Mouse (Mus musculus) megakaryocyte, embryonic 14.5 days (primary cell): ENCODE results near the gene Col4a4. TPM values are rescaled to one million over a fixed set of nuclear protein-coding genes. Genes with fewer than 3 reads are reported as not detected.

Experiments
- H3K27me3 ChIP-seq: replicated peaks from 2 replicates; pipeline ENCODE3; 2012; ENCODE audit warnings: inconsistent platforms
- H3K36me3 ChIP-seq: replicated peaks from 2 replicates; pipeline ENCODE3; 2012; ENCODE audit warnings: low read length, inconsistent platforms, mixed read lengths
- H3K4me1 ChIP-seq: 2 replicates; pipeline ENCODE4 v1.6.1; 2012; ENCODE audit warnings: inconsistent platforms
- H3K4me3 ChIP-seq: replicated peaks from 2 replicates; pipeline ENCODE3; 2012; ENCODE audit warnings: moderate library complexity, mild to moderate bottlenecking, inconsistent platforms
- H3K9me3 ChIP-seq: 2 replicates; pipeline ENCODE4 v1.6.1; 2012; ENCODE audit warnings: inconsistent platforms
- FLI1 ChIP-seq: IDR thresholded peaks from 2 replicates; pipeline ENCODE4 v1.6.1; 2012; ENCODE audit warnings: low read length, inconsistent platforms, mixed read lengths
- GATA1 ChIP-seq: IDR thresholded peaks from 3 replicates; pipeline ENCODE4 v1.6.1; 2012; ENCODE audit warnings: mixed read lengths, low read length, inconsistent platforms, borderline replicate concordance
- polyA plus RNA-seq: library from polyadenylated mRNA; stranded (reverse); fragments of >175 nt; gene quantifications from 2 replicates; pipeline ENCODE4 v1.2.3, GENCODE M21; 2012; ENCODE audit warnings: low replicate concordance; ENCODE audit not compliant: insufficient read depth

The Col4a4 gene
- polyA plus RNA-seq, 1 experiment = 0.01 TPM

- TF ChIP-seq GATA1 (no peak), FLI1 (no peak)
- H3K27me3 ChIP-seq = no peaks in the 10 kb centered on the region
- no peaks in the 10 kb centered on the region for H3K4me1 ChIP-seq
- no peak overlapping the region for H3K4me3 ChIP-seq
- 0 out of 2 replicates have a peak, but pooled peaks cover 5% of the 10 kb centered on the region for H3K9me3 ChIP-seq
- H3K36me3 ChIP-seq = no peaks in the 10 kb centered on the region
Measured at GRCm38 (mm10) chr1:82479696-82480487, 106.8 kb downstream of the Col4a4 start.

GRCm38 (mm10) chr1:82476746-82477145 lies 109.9 kb downstream of the Col4a4 start:
- H3K27me3 ChIP-seq = no peaks in the 10 kb centered on the region
- no peak overlapping the region for H3K4me3 ChIP-seq
- TF ChIP-seq GATA1 = no peak
- no peak for TF ChIP-seq FLI1
- H3K9me3 ChIP-seq = 0 out of 2 replicates have a peak, but pooled peaks cover 3% of the 10 kb centered on the region
- no peaks in the 10 kb centered on the region for H3K36me3 ChIP-seq
- H3K4me1 ChIP-seq = no peaks in the 10 kb centered on the region

DNA sequence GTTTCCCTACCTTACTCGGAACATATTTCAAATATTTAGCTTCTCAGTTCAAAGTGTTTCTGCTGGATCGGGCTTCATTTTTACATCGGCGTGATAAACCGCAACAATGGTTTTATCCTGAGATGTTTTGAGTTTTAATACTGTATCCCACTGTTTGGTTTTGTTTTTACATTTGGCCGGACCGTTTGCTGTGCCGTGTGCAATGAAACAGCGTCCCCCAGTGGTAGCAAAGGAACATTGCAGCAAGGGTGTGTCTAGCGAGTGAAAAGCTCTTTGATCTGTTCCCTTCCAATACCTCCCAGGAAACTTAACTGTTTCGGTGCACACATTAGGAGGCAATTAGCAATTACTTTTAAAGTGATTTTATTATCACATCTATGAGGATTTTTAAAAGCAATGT lies 110.4 kb downstream of the Col4a4 start:
- no peak for TF ChIP-seq GATA1
- Histone ChIP-seq H3K27me3 (no peaks in the 10 kb centered on the region), H3K36me3 (no peaks in the 10 kb centered on the region), H3K4me3 (no peak overlapping the region), H3K4me1 (no peaks in the 10 kb centered on the region), H3K9me3 (0 out of 2 replicates have a peak, but pooled peaks cover 3% of the 10 kb centered on the region)

- Histone ChIP-seq H3K27me3 (no peaks in the 10 kb centered on the region), H3K4me3 (no peak overlapping the region), H3K9me3 (peaks cover 4% of the 10 kb centered on the region; the same call in 1 of the 2 replicates), H3K4me1 (no peaks in the 10 kb centered on the region), H3K36me3 (no peaks in the 10 kb centered on the region)
- TF ChIP-seq FLI1 = no peak
- TF ChIP-seq GATA1 = no peak
Measured at GRCm38 (mm10) chr1:82475821-82476220, 110.8 kb downstream of the Col4a4 start.

- Histone ChIP-seq H3K27me3 (no peaks in the 10 kb centered on the region), H3K36me3 (no peaks in the 10 kb centered on the region), H3K9me3 (peaks cover 8% of the 10 kb centered on the region; the same call in 1 of the 2 replicates), H3K4me1 (no peaks in the 10 kb centered on the region), H3K4me3 (no peak overlapping the region)
- TF ChIP-seq GATA1 = no peak
- no peak for TF ChIP-seq FLI1
Measured at GRCm38 (mm10) chr1:82475254-82475653, 111.4 kb downstream of the Col4a4 start.

GRCm38 (mm10) chr1:82474461-82474961 lies 112.1 kb downstream of the Col4a4 start:
- TF ChIP-seq GATA1 (no peak), FLI1 (no peak)
- Histone ChIP-seq H3K27me3 (no peaks in the 10 kb centered on the region), H3K4me3 (no peak overlapping the region)

DNA sequence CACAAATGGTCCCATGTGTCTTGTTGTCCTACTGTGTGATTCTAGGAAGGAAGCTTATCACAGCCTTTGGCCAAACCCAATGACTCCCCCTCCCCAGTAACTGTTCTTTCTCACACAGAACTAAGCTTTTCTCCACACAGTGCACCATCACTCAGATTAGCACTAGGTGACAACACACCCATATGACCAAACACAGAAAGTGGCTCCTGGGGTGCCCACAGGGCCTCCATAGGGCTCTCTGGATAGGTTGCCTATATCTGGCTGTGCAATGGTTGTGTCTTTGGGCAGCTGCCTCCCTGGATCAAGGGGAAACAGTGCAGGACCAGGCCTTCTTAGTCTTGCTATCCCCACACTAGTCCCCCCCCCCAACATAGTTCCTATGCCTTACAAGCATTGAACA lies 113.2 kb downstream of the Col4a4 start:
- Histone ChIP-seq H3K4me1 (no peaks in the 10 kb centered on the region), H3K9me3 (peaks cover 8% of the 10 kb centered on the region; the same call in 1 of the 2 replicates), H3K27me3 (no peaks in the 10 kb centered on the region), H3K36me3 (no peaks in the 10 kb centered on the region), H3K4me3 (no peak overlapping the region)
- TF ChIP-seq FLI1 (no peak), GATA1 (no peak)

More at GRCm38 (mm10) chr1:82474461-82474961, 112.1 kb downstream of the Col4a4 start:
- Histone ChIP-seq H3K4me1 (no peaks in the 10 kb centered on the region), H3K36me3 (no peaks in the 10 kb centered on the region), H3K9me3 (peaks cover 8% of the 10 kb centered on the region; the same call in 1 of the 2 replicates)

GRCm38 (mm10) chr1:82470516-82471225 lies 116.0 kb downstream of the Col4a4 start:
- peaks cover 8% of the 10 kb centered on the region; the same call in 1 of the 2 replicates for H3K9me3 ChIP-seq
- H3K27me3 ChIP-seq = no peaks in the 10 kb centered on the region
- TF ChIP-seq GATA1 = no peak
- no peak for TF ChIP-seq FLI1
- no peak overlapping the region for H3K4me3 ChIP-seq
- H3K4me1 ChIP-seq = no peaks in the 10 kb centered on the region
- H3K36me3 ChIP-seq = no peaks in the 10 kb centered on the region

DNA sequence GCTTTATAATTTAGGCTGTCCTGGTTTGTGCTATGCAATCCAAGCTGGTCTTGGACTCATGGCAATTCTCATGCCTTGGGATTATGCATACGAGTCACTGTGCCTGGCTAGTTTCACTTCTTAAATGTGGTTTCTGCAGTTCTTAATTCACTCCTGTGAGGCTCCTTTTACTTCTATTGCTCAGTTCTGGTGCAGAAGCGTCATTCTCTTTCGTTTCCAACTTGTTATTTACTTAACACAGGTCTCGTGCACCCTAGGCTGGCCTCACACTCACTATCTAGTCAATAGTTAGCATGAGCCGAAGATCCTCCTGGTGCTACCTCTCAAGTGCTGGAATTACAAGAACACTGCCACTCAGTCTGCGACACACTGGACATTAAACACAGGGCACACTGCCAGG lies 117.8 kb downstream of the Col4a4 start:
- no peak for TF ChIP-seq GATA1
- H3K36me3 ChIP-seq = no peaks in the 10 kb centered on the region
- H3K27me3 ChIP-seq = no peaks in the 10 kb centered on the region
- no peaks in the 10 kb centered on the region for H3K4me1 ChIP-seq
- no peak overlapping the region for H3K4me3 ChIP-seq
- peaks cover 8% of the 10 kb centered on the region; the same call in 1 of the 2 replicates for H3K9me3 ChIP-seq

- H3K4me3 ChIP-seq = no peak overlapping the region
- no peaks in the 10 kb centered on the region for H3K27me3 ChIP-seq
- H3K4me1 ChIP-seq = no peaks in the 10 kb centered on the region
- no peak for TF ChIP-seq GATA1
- no peak for TF ChIP-seq FLI1
- H3K36me3 ChIP-seq = no peaks in the 10 kb centered on the region
- no peaks in the 10 kb centered on the region; the same call in 1 of the 2 replicates for H3K9me3 ChIP-seq
Measured at GRCm38 (mm10) chr1:82465321-82465853, 121.3 kb downstream of the Col4a4 start.
